Mouse (Mus musculus) MEL (cell line): ENCODE results near the gene Pgpep1.

ENCODE experiments used
- CTCF ChIP-seq, 3 experiments: IDR thresholded peaks in 2 of 3; conservative IDR thresholded peaks in 1 of 3; 2 replicates each; pipeline ENCODE4 v1.5.1; 2011 to 2012; ENCODE audit warnings: low read length in 3 of 3, low read depth in 2 of 3, mild to moderate bottlenecking in 2 of 3, improper control_type of control experiment in 1 of 3, inconsistent platforms in 1 of 3, mixed read lengths in 1 of 3, moderate library complexity in 1 of 3; ENCODE audit not compliant: control insufficient read depth in 1 of 3, insufficient read depth in 1 of 3, poor library complexity in 1 of 3, severe bottlenecking in 1 of 3
- EP300 ChIP-seq, 2 experiments: IDR thresholded peaks; 2 replicates each; pipeline ENCODE4 v1.6.1; 2011; ENCODE audit warnings: improper control_type of control experiment in 2 of 2, low read length in 2 of 2, low read depth in 1 of 2, mild to moderate bottlenecking in 1 of 2
- GABPA ChIP-seq: IDR thresholded peaks from 2 replicates; pipeline ENCODE4 v1.6.1; 2012; ENCODE audit warnings: low read depth, mild to moderate bottlenecking, inconsistent platforms, low read length, improper control_type of control experiment, moderate library complexity
- JUND ChIP-seq: IDR thresholded peaks from 2 replicates; pipeline ENCODE4 v1.6.1; 2011; ENCODE audit warnings: low read depth, mild to moderate bottlenecking, improper control_type of control experiment, low read length
- NELFE ChIP-seq: IDR thresholded peaks from 2 replicates; pipeline ENCODE4 v1.6.1; 2011; ENCODE audit warnings: low read depth, low read length, improper control_type of control experiment
- NRF1 ChIP-seq: IDR thresholded peaks from 2 replicates; pipeline ENCODE4 v1.6.1; 2014; ENCODE audit warnings: low read depth, mild to moderate bottlenecking, inconsistent platforms, low read length, improper control_type of control experiment, moderate library complexity; ENCODE audit not compliant: poor library complexity, insufficient read depth, severe bottlenecking
- POLR2A ChIP-seq, 2 experiments: IDR thresholded peaks; 2 replicates each; pipeline ENCODE4 v1.6.1; 2011 to 2012; ENCODE audit warnings: low read length in 2 of 2, mild to moderate bottlenecking in 2 of 2, control low read depth in 1 of 2, improper control_type of control experiment in 1 of 2, low read depth in 1 of 2, moderate library complexity in 1 of 2; ENCODE audit not compliant: control insufficient read depth in 1 of 2, insufficient read depth in 1 of 2, poor library complexity in 1 of 2
- POLR2AphosphoS5 ChIP-seq: IDR thresholded peaks from 2 replicates; pipeline ENCODE4 v1.6.1; 2012; ENCODE audit warnings: low read depth, borderline replicate concordance, mild to moderate bottlenecking, inconsistent platforms, low read length, moderate library complexity, mixed read lengths
- TCF12 ChIP-seq: IDR thresholded peaks from 2 replicates; pipeline ENCODE4 v1.6.1; 2014; ENCODE audit warnings: low read depth, mild to moderate bottlenecking, inconsistent platforms, low read length, improper control_type of control experiment, moderate library complexity
- USF2 ChIP-seq, 2 experiments: IDR thresholded peaks; 2 replicates each; pipeline ENCODE4 v1.6.1; 2011 to 2012; ENCODE audit warnings: improper control_type of control experiment in 2 of 2, low read length in 2 of 2, borderline replicate concordance in 1 of 2, inconsistent platforms in 1 of 2, low read depth in 1 of 2, mild to moderate bottlenecking in 1 of 2; ENCODE audit not compliant: insufficient read depth in 1 of 2
- ZC3H11A ChIP-seq: IDR thresholded peaks from 2 replicates; pipeline ENCODE4 v1.6.1; 2012; ENCODE audit warnings: low read depth, mild to moderate bottlenecking, inconsistent platforms, low read length, improper control_type of control experiment
- ZNF384 ChIP-seq: IDR thresholded peaks from 2 replicates; pipeline ENCODE4 v1.6.1; 2012; ENCODE audit warnings: low read depth, mild to moderate bottlenecking, inconsistent platforms, low read length, improper control_type of control experiment

DNA sequence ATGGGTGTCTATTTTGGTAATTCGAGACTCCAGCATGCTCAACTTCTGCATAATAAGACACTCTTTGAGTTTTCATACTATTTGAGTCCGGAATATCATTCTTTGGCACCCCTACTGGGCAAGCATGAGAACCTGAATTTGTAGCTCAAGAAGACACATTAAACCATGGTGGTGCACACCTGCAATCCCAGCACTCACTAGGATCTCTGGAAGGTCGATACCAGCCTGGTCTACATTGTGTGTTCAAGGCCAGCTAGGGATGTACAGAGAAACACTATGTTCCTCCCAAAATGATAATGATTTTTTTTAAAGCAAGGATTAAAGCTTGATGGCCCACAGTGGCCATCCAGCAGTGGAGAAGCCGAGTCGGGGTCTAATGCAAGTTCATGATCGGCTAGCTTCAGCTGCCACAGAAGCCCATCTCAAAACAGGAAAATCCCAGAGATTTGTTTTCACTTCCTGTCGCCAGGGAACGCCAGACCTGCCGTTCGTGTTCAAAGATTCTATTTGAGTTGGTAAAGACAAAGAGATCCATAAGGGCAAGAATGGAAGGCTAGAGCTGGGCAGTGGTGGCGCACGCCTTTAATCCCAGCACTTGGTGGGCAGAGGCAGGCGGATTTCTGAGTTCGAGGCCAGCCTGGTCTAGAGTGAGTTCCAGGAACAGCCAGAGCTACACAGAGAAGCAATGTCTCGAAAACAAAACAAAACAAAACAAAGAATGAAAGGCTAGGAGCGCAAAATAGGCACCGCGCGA is 12.3 kb upstream of the Pgpep1 start:
- TF ChIP-seq POLR2A (IDR thresholded peaks at IDR 0.05; ENCODE audit: control insufficient read depth in 1 of 2, insufficient read depth in 1 of 2, low read depth in 1 of 2, low read length in 2 of 2, poor library complexity in 1 of 2) (no peak), GABPA (no peak), EP300 (IDR thresholded peaks at IDR 0.05; ENCODE audit: low read depth in 1 of 2, low read length in 2 of 2) (no peak), NRF1 (no peak), POLR2AphosphoS5 (no peak), ZC3H11A (no peak), TCF12 (no peak), CTCF (IDR thresholded peaks at IDR 0.05 in 2 of 3, conservative IDR thresholded peaks at IDR 0.05 in 1 of 3; ENCODE audit: control insufficient read depth in 1 of 3, insufficient read depth in 1 of 3, low read depth in 2 of 3, low read length in 3 of 3, poor library complexity in 1 of 3, severe bottlenecking in 1 of 3) (peak in 1 of 3 experiments; percentile 25; a peak in 1 of 6 replicates), NELFE (no peak), ZNF384 (no peak), USF2 (IDR thresholded peaks at IDR 0.05; ENCODE audit: borderline replicate concordance in 1 of 2, insufficient read depth in 1 of 2, low read depth in 1 of 2, low read length in 2 of 2) (no peak), JUND (no peak)
